Mouse (Mus musculus) spleen, adult 2 months (tissue): ENCODE results near the gene Lix1l.

Source experiments
- CTCF ChIP-seq: fragments of 200-500 bp; IDR thresholded peaks from 2 replicates; pipeline ENCODE4 v1.5.1; 2011; ENCODE audit warnings: mild to moderate bottlenecking, inconsistent platforms; ENCODE audit not compliant: insufficient read depth, insufficient read length, insufficient replicate concordance; ENCODE audit errors: extremely low read depth
- POLR2A ChIP-seq: fragments of 200-500 bp; IDR thresholded peaks from 2 replicates; pipeline ENCODE4 v1.6.1; 2011; ENCODE audit warnings: low read depth, low read length, inconsistent platforms

DNA sequence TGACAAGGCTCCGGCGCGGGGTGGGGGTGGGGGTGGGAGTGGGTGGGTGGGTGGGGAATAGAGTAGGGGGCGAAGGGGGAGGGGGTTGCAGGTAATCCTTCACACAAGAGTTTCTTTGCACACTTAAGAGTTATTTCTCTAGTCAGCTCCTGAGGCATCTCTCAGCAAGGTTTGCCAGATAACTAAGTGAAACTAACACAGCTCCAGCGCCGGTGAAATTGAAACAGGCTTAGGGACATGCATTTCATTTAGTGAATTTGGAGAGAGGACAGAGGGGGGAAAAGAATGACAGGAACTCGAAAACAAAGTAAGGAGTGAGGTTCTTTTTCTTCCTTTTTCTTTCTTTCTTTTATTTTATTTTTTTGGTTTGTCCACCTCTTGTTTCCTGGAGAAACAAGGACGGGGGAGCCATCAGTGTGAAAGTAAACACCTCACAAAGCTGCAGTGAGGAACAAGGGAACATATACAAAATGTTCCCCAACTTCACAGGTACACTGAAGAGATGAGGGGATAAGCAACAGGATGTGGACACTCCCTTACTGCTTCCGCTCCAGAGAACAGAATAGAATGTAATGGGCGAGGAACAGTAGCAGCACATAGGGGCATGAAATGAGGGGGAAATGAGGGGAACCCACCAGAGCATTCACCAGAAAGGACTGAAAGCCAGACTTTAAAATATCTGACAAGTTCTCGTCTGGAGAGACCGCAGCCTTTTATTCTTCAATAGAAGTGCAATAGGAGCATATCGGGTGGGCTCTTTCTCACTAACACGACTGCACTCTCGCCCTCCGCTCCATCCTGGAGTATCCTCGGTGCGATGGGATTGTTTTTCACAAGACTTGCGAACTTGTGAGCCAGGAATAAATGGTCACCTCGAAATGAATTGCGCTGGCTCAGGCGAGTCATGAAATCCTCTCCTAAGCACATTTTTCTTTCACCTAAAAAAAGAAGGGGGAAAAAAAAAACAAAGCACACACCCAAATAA, 44.0 kb upstream of the Lix1l start:
- TF ChIP-seq POLR2A (peak; percentile 73), CTCF (no peak)
